Mouse (Mus musculus) C2C12 (cell line): ENCODE data around the gene Pcbp2. TPM values are rescaled to one million over a fixed set of nuclear protein-coding genes. Genes with fewer than 3 reads are reported as not detected.

Experiments used
- H3K27me3 ChIP-seq: one replicate; pipeline ENCODE4 v1.6.1; 2011; ENCODE audit not compliant: control insufficient read depth, insufficient read depth, insufficient read length
- H3K36me3 ChIP-seq: one replicate; pipeline ENCODE4 v1.6.1; 2011; ENCODE audit not compliant: control insufficient read depth, insufficient read depth
- H3K4me3 ChIP-seq: one replicate; pipeline ENCODE4 v1.5.1; 2011; ENCODE audit warnings: mild to moderate bottlenecking, control low read depth; ENCODE audit not compliant: poor library complexity, insufficient read depth, severe bottlenecking
- H3K79me2 ChIP-seq: one replicate; pipeline ENCODE4 v1.6.1; 2011; ENCODE audit not compliant: control insufficient read depth, insufficient read depth
- H3K79me3 ChIP-seq: one replicate; pipeline ENCODE4 v1.6.1; 2011; ENCODE audit warnings: low read depth, control low read depth
- H3ac ChIP-seq: one replicate; pipeline ENCODE3; 2011; ENCODE audit warnings: low read depth; ENCODE audit not compliant: control insufficient read depth, insufficient read length
- CEBPB ChIP-seq: IDR thresholded peaks from one replicate; pipeline ENCODE4 v1.6.1; 2011; ENCODE audit warnings: low read depth, mild to moderate bottlenecking, control low read depth, moderate library complexity
- CTCF ChIP-seq: IDR thresholded peaks from one replicate; pipeline ENCODE4 v1.5.1; 2011; ENCODE audit not compliant: control insufficient read depth, insufficient read depth, insufficient read length
- FOSL1 ChIP-seq: IDR thresholded peaks from one replicate; pipeline ENCODE4 v1.8.0; 2011; ENCODE audit warnings: mild to moderate bottlenecking, low read length; ENCODE audit not compliant: poor library complexity, insufficient read depth, severe bottlenecking
- MAX ChIP-seq: IDR thresholded peaks from one replicate; pipeline ENCODE4 v1.6.1; 2011; ENCODE audit warnings: mild to moderate bottlenecking, control low read depth
- MYOD1 ChIP-seq: IDR thresholded peaks from one replicate; pipeline ENCODE4 v1.6.1; 2011; ENCODE audit warnings: low read depth; ENCODE audit not compliant: control insufficient read depth, insufficient read length
- MYOG ChIP-seq: IDR thresholded peaks from one replicate; pipeline ENCODE4 v1.6.1; 2011; ENCODE audit not compliant: control insufficient read depth, insufficient read length; ENCODE audit errors: extremely low read depth
- USF1 ChIP-seq: IDR thresholded peaks from one replicate; pipeline ENCODE4 v1.6.1; 2011; ENCODE audit warnings: low read depth, mild to moderate bottlenecking, control low read depth, moderate library complexity
- polyA plus RNA-seq: library from polyadenylated mRNA; unstranded; fragments of >200 nt; fragmentation: generic; extraction: Trizol; gene quantifications from one replicate; pipeline ENCODE4 v1.2.1, GENCODE M21; 2012; ENCODE audit warnings: missing spikeins

Pcbp2 gene
- polyA plus RNA-seq, 1 experiment = 1,132 TPM

DNA sequence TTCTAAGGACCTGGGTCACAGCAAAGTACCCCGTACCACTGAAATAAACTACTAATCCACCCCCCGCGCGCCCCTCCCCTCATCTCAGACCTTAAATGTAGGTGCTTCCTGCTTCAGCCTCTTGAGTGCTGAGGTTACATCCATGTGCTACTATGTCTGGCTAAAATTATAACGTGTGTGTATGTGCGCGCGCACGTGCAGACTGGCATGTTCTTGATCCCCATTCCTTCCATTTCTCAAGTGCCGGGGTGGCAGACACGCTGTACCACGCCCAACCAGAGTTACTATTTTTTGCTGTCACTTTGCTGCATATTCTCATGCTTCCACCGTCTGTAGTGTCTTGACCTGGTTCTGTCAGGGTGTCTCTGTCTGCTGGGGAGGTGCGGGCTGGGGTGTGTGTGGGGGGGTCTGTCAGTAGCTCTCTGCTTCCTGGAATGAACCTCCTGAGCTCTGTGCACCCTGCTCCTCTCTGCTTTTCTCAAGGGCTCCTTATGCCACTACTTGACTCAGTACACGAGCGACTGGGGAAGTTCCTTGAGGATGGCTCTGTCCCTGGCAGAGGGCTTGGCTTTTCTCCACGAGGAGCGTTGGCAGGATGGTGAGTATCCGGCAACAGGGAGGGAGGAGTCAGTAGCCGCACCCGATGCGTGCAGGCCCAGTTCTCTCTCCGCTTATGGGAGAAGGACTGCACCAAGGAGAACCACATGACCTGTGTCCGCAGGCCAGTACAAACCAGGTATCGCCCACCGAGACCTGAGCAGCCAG, 18.5 kb upstream of the Pcbp2 start:
- Histone ChIP-seq H3ac (no peak overlapping the region), H3K4me3 (no peak overlapping the region), H3K79me2 (no peaks in the 10 kb centered on the region), H3K36me3 (no peaks in the 10 kb centered on the region), H3K79me3 (no peaks in the 10 kb centered on the region), H3K27me3 (no peaks in the 10 kb centered on the region)
- TF ChIP-seq FOSL1 (no peak), MAX (no peak), CEBPB (no peak), CTCF (no peak), MYOD1 (no peak), MYOG (no peak), USF1 (no peak)

DNA sequence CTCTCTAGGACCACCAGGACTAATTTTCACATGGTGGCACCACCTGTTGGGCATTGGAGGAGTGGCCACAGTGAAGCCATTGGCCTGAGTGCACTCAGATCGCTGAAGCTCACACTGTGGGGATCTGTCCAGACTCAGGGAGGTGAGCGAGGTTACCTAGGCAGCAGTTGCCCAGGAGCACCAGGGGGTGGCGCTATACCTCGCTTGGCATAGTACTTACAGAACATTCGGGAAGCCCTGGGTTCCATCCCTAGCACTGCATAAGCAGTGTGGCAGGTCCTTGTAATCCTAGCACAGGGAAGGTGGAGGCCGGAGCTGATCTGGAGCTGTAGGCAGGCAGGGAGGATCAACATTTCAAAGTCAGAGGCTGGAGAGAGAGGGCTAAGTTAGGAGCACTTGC, 14.3 kb upstream of the Pcbp2 start:
- H3K27me3 ChIP-seq = no peaks in the 10 kb centered on the region
- H3ac ChIP-seq = no peak overlapping the region
- H3K36me3 ChIP-seq = no peaks in the 10 kb centered on the region
- H3K79me2 ChIP-seq = peaks cover 16% of the 10 kb centered on the region
- H3K79me3 ChIP-seq = peaks cover 8% of the 10 kb centered on the region
- TF ChIP-seq CTCF (no peak), MYOG (no peak), MYOD1 (no peak), FOSL1 (no peak), CEBPB (no peak), USF1 (no peak), MAX (no peak)
- no peak overlapping the region for H3K4me3 ChIP-seq

DNA sequence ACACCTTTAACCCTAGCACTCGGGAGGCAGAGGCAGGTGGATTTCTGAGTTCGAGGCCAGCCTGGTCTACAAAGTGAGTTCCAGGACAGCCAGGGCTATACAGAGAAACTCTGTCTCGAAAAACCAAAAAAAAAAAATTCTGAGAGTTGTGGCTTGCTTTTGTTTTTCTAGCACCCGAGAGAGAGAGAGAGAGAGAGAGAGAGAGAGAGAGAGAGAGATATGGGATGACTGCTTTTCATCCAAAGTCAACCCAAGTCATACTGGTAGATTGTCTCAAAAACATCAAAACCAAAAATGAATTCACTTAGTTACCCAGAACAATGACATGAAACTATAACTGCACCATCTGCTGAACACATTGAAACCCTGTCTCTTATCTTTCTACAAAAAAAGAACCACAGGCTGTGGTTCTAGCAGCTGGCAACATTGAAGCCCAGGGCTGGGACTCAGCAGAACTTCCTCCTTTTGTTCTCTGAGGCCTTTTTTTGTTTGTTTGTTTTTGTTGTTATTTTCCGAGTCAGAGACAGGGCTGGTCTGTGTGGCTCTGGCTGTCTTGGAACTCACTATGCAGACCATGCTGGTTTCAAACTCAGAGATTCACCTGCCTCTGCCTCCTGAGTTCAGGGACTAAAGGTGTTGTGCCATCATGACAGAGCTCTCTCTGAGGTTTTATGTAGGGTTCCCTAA, 12.1 kb upstream of the Pcbp2 start:
- Histone ChIP-seq H3K4me3 (no peak overlapping the region), H3ac (no peak overlapping the region), H3K36me3 (peaks cover 14% of the 10 kb centered on the region), H3K79me2 (peaks cover 33% of the 10 kb centered on the region), H3K27me3 (no peaks in the 10 kb centered on the region), H3K79me3 (peaks cover 14% of the 10 kb centered on the region)
- TF ChIP-seq MYOD1 (no peak), MAX (no peak), MYOG (no peak), CEBPB (no peak), USF1 (no peak), FOSL1 (no peak)

DNA sequence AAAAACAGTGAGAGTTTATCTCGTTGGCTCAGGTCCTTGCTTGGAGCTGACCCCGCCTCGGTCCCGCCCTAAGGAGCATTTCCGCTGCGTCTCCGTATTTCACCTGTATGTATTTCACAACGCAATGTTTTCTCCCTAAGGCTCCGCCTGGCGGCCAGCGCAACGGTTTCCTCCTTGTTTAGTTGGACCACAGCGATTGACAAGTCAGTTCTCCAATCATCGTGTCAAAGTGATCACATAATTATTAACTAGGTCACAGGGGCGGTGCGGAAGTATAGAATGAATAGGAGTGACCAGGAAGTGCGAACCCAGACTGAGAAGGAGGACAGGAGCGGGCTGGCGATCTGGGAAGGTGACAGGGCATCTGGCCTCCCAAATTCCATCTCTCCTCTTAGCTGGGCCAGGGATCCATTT, 11.4 kb upstream of the Pcbp2 start, which contains the start of gene Prr13:
Gene Prr13 (plus strand): TSS at position 125 of the 414 bp plus-strand sequence.
- peak within 1 kb of the TSS; percentile 55 for H3K4me3 ChIP-seq
- H3ac ChIP-seq = peak within 1 kb of the TSS; percentile 50
- peaks cover 14% of the 10 kb centered on the region for H3K79me3 ChIP-seq
- TF ChIP-seq FOSL1 = no peak
- no peak for TF ChIP-seq MYOD1
- peak; percentile 9 for TF ChIP-seq CTCF
- peak; percentile 95 for TF ChIP-seq CEBPB
- TF ChIP-seq MYOG = no peak
- peak; percentile 39 for TF ChIP-seq MAX
- peak; percentile 30 for TF ChIP-seq USF1
- no peaks in the 10 kb centered on the region for H3K27me3 ChIP-seq
- H3K79me2 ChIP-seq = peaks cover 35% of the 10 kb centered on the region
- H3K36me3 ChIP-seq = peaks cover 16% of the 10 kb centered on the region

DNA sequence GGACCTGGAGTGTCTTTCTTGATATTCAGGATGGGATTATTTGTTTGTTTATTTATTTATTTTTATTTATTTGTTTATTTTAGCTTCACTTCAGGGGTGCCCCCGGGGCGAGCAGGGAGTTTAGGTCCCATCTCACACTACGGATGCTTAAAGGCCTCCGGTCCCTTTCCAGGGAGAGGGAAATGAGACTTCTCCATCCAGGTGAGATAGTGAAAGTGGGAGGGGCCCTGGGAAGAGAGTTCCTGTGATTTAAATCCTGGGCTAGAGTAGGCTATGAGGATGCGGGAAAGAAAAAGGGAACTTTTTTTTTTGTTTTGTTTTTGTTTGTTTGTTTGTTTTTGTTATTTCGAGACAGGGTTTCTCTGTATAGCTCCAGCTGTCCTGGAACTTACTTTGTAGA, 11.0 kb upstream of the Pcbp2 start:
- Histone ChIP-seq H3K79me3 (peaks cover 14% of the 10 kb centered on the region), H3K79me2 (peaks cover 35% of the 10 kb centered on the region), H3K36me3 (peaks cover 16% of the 10 kb centered on the region), H3ac (peak overlapping the region; percentile 50), H3K4me3 (peak overlapping the region; percentile 55), H3K27me3 (no peaks in the 10 kb centered on the region)
- TF ChIP-seq CEBPB = no peak
- no peak for TF ChIP-seq MAX
- no peak for TF ChIP-seq FOSL1
- no peak for TF ChIP-seq MYOG
- no peak for TF ChIP-seq MYOD1
- TF ChIP-seq CTCF = no peak
- no peak for TF ChIP-seq USF1
